Mouse (Mus musculus): ENCODE data around the gene Gm49368.
"Not testable (repeated sequence)": the region's sequence is repeated elsewhere in the genome, so short reads cannot be mapped to it uniquely, and the experiment has no call there.

The Gm49368 gene

DNA sequence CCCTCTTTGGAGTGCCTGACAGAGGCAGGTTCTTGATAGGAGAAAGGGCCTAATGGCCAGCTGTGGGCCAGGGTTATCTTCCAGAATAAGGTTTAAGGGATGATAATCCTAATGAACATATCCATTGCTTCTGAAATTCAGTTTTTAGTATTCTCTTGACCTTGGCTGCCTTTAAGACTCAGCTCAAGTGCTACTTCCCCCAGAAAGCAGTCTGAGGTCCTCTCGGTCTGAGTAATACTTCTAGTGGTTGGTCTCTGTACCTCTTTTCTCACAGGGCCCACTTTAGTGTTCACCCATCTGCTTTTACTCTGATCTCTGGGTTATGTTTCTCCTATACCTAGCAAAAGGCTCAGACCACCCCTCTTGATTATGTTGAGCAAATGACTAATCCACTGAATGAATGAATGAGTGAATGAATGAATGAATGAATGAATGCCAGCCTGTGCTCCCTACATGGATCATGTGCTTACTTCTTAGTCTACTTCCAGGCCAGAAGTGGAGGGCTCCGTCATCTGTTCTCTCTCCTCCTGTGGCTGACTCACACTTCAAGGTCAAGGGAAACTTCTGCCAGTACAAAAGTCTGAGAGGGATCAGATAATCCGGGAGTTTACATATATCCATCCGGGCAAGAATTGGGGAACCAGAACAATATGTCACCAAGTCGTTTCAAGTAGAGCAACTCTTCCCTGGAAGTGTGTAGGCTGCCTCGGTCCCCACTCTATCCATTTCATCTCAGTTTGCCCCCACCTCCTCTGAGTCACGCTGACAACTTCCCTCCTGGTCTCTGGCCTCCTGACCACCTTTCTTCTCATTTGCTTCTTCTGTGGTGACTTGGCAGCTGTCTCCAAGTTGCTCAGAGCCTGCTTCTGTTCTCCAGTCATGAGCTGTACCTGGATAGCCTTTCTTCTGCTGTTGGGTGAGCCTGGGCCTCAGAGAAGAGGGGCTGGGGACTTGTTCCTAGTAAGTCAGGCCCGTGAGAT is 66.5 kb downstream of the Gm49368 start, which contains the start of gene Itgax:
Itgax (plus strand) TSS at position 807 of the 980 bp plus-strand sequence.
- no peak for DNase-seq (ENCODE audit: low spot score in 2 of 2)

DNA sequence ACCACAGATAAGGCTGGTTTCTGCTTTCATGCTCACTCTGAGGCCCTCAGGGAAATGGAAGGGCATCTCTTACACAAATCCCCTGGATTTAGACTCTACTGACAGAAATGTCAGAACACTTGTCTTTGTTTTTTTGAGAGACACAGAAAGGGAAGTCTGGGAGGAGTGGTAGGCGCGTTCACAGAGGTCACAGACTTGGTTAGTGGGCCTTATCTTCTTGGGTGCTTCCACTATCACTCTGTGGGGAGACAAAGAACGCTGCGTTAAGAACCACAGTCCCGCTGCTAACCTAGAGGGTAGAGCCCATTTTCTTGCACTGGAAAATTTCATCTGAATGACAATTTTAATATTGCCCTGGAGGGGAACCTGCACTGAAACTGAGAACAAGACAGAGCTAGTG is 69.7 kb downstream of the Gm49368 start:
- DNase-seq (ENCODE audit: low spot score in 2 of 2) = no peak

DNA sequence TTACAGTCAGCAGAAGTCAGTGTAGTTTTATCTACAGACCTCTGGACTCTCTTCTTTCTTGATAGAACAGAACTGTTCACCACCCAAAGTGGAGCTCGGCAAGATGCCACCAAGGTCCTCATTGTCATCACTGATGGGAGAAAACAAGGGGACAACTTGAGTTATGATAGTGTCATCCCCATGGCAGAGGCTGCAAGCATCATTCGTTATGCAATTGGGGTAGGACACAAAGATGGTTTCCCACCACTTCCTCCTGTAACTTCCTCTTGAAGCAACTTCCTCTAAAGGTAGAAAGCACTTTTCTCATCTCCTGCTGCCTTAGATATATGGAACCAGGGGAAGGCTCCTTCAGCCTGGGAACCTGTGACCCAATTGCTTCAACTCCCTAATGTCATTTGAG is 71.1 kb downstream of the Gm49368 start:
- no peak for DNase-seq (ENCODE audit: low spot score in 2 of 2)

DNA sequence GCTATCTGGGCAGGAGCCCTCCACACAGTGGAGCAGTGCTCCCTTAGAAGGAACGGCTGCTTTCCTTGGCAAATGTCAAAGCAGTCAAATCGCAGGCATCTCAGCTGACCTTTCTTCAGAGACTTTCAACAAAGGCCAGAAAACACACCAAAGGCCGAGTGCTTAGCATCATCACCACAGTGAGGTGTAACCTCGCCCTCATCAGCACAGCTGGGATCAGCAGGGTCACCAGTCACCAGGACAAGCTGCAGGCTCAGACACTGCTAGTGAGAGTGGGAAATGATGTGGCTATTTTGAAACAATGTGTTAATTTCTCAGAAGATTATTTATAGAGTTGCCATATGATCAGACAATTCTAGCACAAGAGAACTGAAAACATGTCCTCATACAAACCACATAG is 74.4 kb downstream of the Gm49368 start:
- DNase-seq (ENCODE audit: low spot score in 2 of 2) = no peak

DNA sequence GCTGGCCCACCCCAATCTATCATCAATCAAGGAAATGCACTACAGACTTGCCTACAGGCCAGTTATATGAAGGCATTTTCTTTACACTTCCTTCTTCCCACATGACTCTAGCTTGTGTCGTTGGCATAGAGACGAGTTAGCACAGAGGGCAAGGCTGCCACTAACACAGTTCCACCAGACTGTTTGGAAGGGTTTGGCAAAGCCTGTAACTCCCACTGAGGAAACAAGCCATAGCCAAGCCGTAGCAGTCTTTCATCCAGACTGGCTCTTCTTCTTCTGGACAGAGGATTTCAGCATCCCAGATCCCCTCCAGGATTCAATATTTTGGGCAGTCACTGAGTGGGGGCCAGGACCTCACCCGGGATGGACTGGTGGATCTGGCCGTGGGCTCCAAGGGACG is 77.1 kb downstream of the Gm49368 start:
- no peak for DNase-seq (ENCODE audit: low spot score in 2 of 2)

DNA sequence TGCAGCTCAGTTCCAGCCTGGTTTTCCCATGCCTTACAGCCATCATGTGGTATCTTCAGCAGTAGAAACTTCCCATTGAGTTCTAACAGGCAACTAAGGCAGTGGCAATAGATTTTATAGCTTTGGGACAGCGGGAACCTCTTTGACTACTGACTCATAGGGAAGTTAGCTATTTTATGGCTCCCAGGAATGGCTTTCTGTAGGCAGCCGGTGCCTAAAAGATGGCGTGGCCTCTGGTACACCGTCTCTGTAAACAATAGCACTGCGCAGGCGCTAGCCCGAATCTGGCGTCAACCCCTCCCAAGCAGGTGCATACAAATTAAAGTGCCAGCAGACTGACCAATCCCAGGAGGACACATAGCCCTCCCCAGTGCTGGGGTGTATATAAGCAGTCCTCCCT is 88.5 kb downstream of the Gm49368 start:
- DNase-seq (ENCODE audit: low spot score in 2 of 2) = no peak

DNA sequence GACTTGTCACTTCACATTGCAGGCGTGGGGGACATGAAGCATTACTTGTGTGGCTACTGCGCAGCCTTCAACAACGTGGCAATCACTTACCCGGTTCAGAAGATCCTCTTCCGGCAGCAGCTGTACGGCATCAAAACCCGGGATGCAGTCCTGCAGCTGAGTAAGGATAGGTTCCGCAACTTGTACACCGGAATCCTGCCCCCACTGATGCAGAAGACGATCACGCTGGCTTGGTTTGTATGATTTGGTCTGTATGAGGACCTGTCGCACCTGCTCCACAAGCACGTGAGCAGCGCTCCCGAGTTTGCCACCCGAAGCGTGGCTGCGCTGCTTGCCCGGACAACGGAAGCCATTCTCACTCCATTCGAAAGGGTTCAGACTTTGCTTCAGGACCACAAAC is 91.6 kb downstream of the Gm49368 start, which contains the start of gene Itgad:
Itgad (plus strand) TSS at position 301 of the 400 bp plus-strand sequence.
- no peak for DNase-seq (ENCODE audit: low spot score in 2 of 2)

DNA sequence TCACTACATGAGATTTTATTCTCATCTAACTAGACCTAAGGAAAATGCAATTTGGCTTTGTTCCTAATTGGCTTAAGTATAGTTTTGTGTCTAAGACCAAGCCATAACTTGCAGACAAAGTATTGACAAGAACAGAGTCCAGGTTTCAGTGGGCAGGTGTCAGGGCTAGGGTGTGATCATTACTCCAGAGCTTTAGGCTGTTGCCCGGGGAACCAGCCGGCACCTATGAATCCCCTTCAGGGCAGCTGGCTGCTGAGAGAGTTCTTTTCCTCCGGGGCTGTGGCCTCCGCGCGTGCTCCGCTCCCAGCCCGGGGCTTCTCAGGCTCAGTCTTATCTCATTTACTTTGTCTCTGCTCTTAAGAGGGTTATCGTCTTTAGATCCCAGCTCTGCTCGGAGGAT is 92.4 kb downstream of the Gm49368 start:
- DNase-seq (ENCODE audit: low spot score in 2 of 2) = no peak

DNA sequence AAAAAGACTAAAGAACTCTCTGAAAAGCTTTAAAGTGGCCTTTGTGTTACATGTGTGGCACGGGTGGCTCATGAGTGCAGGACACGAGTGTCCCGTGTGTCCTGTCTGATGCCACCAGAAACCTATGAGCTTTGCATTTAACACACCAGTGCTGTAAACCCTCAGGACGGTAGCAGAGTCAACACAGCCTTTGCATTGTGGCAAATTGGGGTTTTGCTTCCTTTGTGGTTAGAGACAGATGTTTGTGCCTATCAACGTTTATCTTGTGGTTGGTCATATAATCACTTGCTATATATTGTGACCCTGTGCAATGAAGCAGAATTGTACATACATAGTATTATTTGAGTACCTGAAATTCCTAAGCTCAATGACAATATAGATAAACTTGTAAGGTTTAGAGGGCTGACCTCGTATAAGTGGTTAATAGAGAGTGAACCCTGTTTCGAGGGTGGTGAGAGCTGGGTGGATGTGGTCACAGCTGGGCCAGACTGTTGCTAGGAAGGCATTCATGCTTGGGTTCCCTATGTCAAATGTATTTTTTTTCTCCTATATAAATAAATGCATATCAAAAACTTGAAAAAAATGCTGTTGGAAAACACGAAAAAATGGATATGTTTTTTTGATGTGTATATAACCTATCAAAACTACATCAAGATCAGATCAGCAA is 96.3 kb downstream of the Gm49368 start:
- not testable (repeated sequence) for DNase-seq (ENCODE audit: low spot score in 2 of 2)

DNA sequence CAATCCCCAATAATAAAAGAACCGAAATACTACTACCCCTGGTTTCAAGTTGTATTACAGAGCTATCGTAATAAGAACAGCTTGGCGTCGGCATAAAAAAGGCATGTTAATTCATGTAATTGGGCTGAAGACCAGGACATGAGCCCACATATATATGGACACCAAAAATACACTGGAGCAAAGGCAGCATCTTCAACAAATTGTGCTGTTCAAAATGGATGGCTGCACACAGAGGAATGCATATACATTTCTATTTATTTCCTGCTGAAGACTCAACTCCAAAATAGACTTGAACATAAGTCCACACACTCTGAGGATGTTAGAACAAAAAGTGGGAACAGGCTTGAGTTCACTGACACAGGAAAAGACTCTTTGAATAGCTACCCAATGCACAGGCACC is 101.5 kb downstream of the Gm49368 start:
- DNase-seq (ENCODE audit: low spot score in 2 of 2) = no peak

DNA sequence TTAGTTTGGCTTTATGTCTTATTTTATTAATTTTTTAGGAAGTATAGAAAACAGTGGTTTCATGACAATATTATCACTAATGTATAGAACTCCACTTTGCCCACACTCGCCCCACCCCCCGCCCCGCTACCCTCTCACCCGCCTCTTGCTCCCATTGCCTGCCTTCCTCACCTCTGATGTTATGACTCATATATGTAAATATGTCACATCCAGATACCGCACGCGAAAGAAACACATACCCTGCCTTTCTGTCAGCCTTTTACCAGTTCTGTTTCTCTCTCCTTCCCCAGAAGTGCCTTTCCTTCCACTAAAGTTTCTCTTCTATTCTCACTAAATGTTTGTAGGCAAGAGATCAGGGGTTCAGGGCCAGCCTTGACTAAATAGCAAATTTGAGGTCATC is 103.9 kb downstream of the Gm49368 start:
- DNase-seq (ENCODE audit: low spot score in 2 of 2) = no peak

DNA sequence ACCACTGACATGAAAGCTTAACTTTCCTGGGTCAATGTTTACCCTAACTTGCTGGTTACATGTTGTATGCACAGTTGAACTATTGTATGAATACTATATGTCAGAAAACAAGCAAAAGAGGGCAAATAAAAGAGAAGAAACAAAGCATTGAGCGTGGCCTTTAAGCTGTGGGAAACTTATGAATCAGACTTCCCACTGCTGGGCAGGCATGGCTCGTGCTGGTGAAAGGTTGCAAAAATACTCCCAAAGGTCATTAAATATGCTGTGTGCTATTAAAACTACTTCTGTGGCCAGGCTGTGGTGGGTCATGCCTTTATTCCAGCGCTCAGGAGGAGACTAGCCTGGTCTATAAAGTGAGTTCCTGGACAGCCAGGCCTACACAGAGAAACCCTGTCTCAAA is 107.5 kb downstream of the Gm49368 start:
- no peak for DNase-seq (ENCODE audit: low spot score in 2 of 2)

All from spleen, postnatal 4 days (tissue).